Mouse (Mus musculus) kidney, adult 2 months (tissue): ENCODE data around the gene Nav1.

Experiments used
- CTCF ChIP-seq: fragments of 200-500 bp; conservative IDR thresholded peaks from 2 replicates; pipeline ENCODE4 v1.5.1; 2011; ENCODE audit warnings: low read depth, mild to moderate bottlenecking, control low read depth, low read length, moderate library complexity, mixed read lengths; ENCODE audit not compliant: insufficient read depth, insufficient read length
- POLR2A ChIP-seq: fragments of 200-500 bp; IDR thresholded peaks from one replicate; pipeline ENCODE4 v1.6.1; 2011; ENCODE audit warnings: low read depth, low read length, control low read depth

- no peak for TF ChIP-seq CTCF
- TF ChIP-seq POLR2A = no peak
Observed at GRCm38 (mm10) chr1:135492406-135492805, 114.7 kb downstream of the Nav1 start.
